Mouse (Mus musculus) forebrain, embryonic 14.5 days (tissue): ENCODE measurements around the gene Rps8. TPM values are rescaled to one million over a fixed set of nuclear protein-coding genes. Genes with fewer than 3 reads are reported as not detected.
A peak's percentile ranks its signal among the peaks of the same experiment; 100 is the strongest.

ENCODE experiments used
- ATAC-seq: fragments of 200-750 bp; cut with Nextera tagmentation; 2 replicates; pipeline ENCODE4 v1.8.0; 2017; ENCODE audit warnings: mild to moderate bottlenecking, moderate library complexity
- DNase-seq: peaks from one replicate; pipeline ENCODE4 v3.0.0-alpha.2; 2015; ENCODE audit warnings: low spot score
- H3K27ac ChIP-seq: fragments of 300-500 bp; sonication (generic); 2 replicates; pipeline ENCODE4 v1.5.1; 2014; ENCODE audit warnings: low read depth, mild to moderate bottlenecking, control low read depth, low read length, moderate library complexity
- H3K27me3 ChIP-seq: fragments of 300-500 bp; sonication (generic); replicated peaks from 2 replicates; pipeline ENCODE4 v1.6.1; 2014; ENCODE audit warnings: low read length, control low read depth, mixed read lengths; ENCODE audit not compliant: control insufficient read depth, insufficient read depth
- H3K36me3 ChIP-seq: fragments of 300-500 bp; sonication (generic); 2 replicates; pipeline ENCODE4 v1.6.1; 2014; ENCODE audit warnings: low read length, control low read depth; ENCODE audit not compliant: control insufficient read depth, insufficient read depth
- H3K4me1 ChIP-seq: fragments of 300-500 bp; sonication (generic); 2 replicates; pipeline ENCODE4 v1.6.1; 2014; ENCODE audit warnings: antibody characterized with exemption, low read length, control low read depth; ENCODE audit not compliant: control insufficient read depth, insufficient read depth
- H3K4me2 ChIP-seq: fragments of 300-500 bp; sonication (generic); 2 replicates; pipeline ENCODE4 v1.6.1; 2014; ENCODE audit warnings: mild to moderate bottlenecking, control low read depth, low read length
- H3K4me3 ChIP-seq: fragments of 300-500 bp; sonication (generic); 2 replicates; pipeline ENCODE4 v1.5.1; 2014; ENCODE audit warnings: low read depth, low read length, control low read depth
- H3K9ac ChIP-seq: fragments of 300-500 bp; sonication (generic); 2 replicates; pipeline ENCODE4 v1.6.1; 2014; ENCODE audit warnings: mild to moderate bottlenecking, low read length, control low read depth, moderate library complexity
- H3K9me3 ChIP-seq: fragments of 300-500 bp; sonication (generic); replicated peaks from 2 replicates; pipeline ENCODE4 v1.6.1; 2016; ENCODE audit warnings: low read length, control low read depth, mixed read lengths; ENCODE audit not compliant: control insufficient read depth
- WGBS: fragments of 180-500 bp; shearing (Covaris S2); extraction: QIAGEN DNeasy Blood & Tissue Kit; methylation state at CpG from one replicate; pipeline ENCODE4 v1.1.7; 2014; 5-methylcytosine and 5-hydroxymethylcytosine counted together
- polyA plus RNA-seq: library from polyadenylated mRNA; unstranded; fragments of >200 nt; fragmentation: Nextera tagmentation; extraction: Ambion mirVana; gene quantifications from 2 replicates; pipeline ENCODE4 v1.2.1, GENCODE M21; 2014

The Rps8 gene
- polyA plus RNA-seq, 1 experiment from 2014 or later = 797 TPM

GRCm38 (mm10) chr4:117151416-117151815 is 4.6 kb downstream of the Rps8 start:
- no peaks in the 10 kb centered on the region for H3K27me3 ChIP-seq
- H3K9me3 ChIP-seq = no peaks in the 10 kb centered on the region
- H3K4me1 ChIP-seq = no peaks in the 10 kb centered on the region
- no peak overlapping the region for H3K4me3 ChIP-seq
- no peak for DNase-seq
- 95% methylated on average over 1 of the region's 1 CpGs for WGBS
- no peak overlapping the region for H3K27ac ChIP-seq
- H3K4me2 ChIP-seq = no peak overlapping the region
- ATAC-seq = no peak
- H3K9ac ChIP-seq = no peak overlapping the region
- H3K36me3 ChIP-seq = peaks cover 65% of the 10 kb centered on the region

GRCm38 (mm10) chr4:117150212-117150733 is 5.8 kb downstream of the Rps8 start:
- Histone ChIP-seq H3K9me3 (no peaks in the 10 kb centered on the region), H3K36me3 (peaks cover 65% of the 10 kb centered on the region)
- no peak for ATAC-seq

GRCm38 (mm10) chr4:117149291-117150211 is 6.5 kb downstream of the Rps8 start:
- Histone ChIP-seq H3K9me3 (no peaks in the 10 kb centered on the region), H3K27me3 (no peaks in the 10 kb centered on the region), H3K36me3 (peaks cover 64% of the 10 kb centered on the region), H3K4me3 (no peak overlapping the region), H3K4me2 (no peak overlapping the region), H3K27ac (no peak overlapping the region), H3K4me1 (no peaks in the 10 kb centered on the region), H3K9ac (no peak overlapping the region)
- ATAC-seq = no peak
- 76% methylated on average over 6 of the region's 6 CpGs for WGBS
- no peak for DNase-seq

More at GRCm38 (mm10) chr4:117150212-117150733, 5.8 kb downstream of the Rps8 start:
- Histone ChIP-seq H3K9ac (no peak overlapping the region), H3K4me1 (no peaks in the 10 kb centered on the region), H3K27me3 (no peaks in the 10 kb centered on the region), H3K4me3 (no peak overlapping the region), H3K27ac (no peak overlapping the region), H3K4me2 (no peak overlapping the region)
- 85% methylated on average over 6 of the region's 6 CpGs for WGBS
- DNase-seq = no peak

- no peaks in the 10 kb centered on the region for H3K27me3 ChIP-seq
- no peaks in the 10 kb centered on the region for H3K4me1 ChIP-seq
- WGBS = 68% methylated on average over 24 of the region's 24 CpGs
- peaks cover 56% of the 10 kb centered on the region for H3K36me3 ChIP-seq
- ATAC-seq (no peak), DNase-seq (no peak)
- no peak overlapping the region for H3K4me3 ChIP-seq
- no peak overlapping the region for H3K27ac ChIP-seq
- H3K9me3 ChIP-seq = no peaks in the 10 kb centered on the region
- no peak overlapping the region for H3K4me2 ChIP-seq
- H3K9ac ChIP-seq = no peak overlapping the region
Observed at GRCm38 (mm10) chr4:117148815-117149214, 7.2 kb downstream of the Rps8 start.

GRCm38 (mm10) chr4:117148047-117148713 is 7.9 kb downstream of the Rps8 start:
- 89% methylated on average over 18 of the region's 18 CpGs for WGBS
- DNase-seq (no peak), ATAC-seq (no peak)
- H3K27ac ChIP-seq = no peak overlapping the region
- no peak overlapping the region for H3K4me2 ChIP-seq
- H3K36me3 ChIP-seq = peaks cover 50% of the 10 kb centered on the region
- H3K4me3 ChIP-seq = no peak overlapping the region
- no peak overlapping the region for H3K9ac ChIP-seq
- no peaks in the 10 kb centered on the region for H3K4me1 ChIP-seq
- no peaks in the 10 kb centered on the region for H3K9me3 ChIP-seq
- no peaks in the 10 kb centered on the region for H3K27me3 ChIP-seq

- 27% methylated on average over 15 of the region's 15 CpGs for WGBS
- peaks cover 31% of the 10 kb centered on the region for H3K36me3 ChIP-seq
- DNase-seq = peak; percentile 71
Observed at GRCm38 (mm10) chr4:117146176-117146575, 9.9 kb downstream of the Rps8 start.

GRCm38 (mm10) chr4:117145248-117145647 is 10.8 kb downstream of the Rps8 start:
- H3K36me3 ChIP-seq = peaks cover 22% of the 10 kb centered on the region
- H3K4me2 ChIP-seq = no peak overlapping the region
- no peak overlapping the region for H3K9ac ChIP-seq
- WGBS = 93% methylated on average over 13 of the region's 13 CpGs
- H3K9me3 ChIP-seq = no peaks in the 10 kb centered on the region
- ATAC-seq = no peak
- no peaks in the 10 kb centered on the region for H3K4me1 ChIP-seq
- DNase-seq = no peak
- H3K27me3 ChIP-seq = no peaks in the 10 kb centered on the region
- no peak overlapping the region for H3K27ac ChIP-seq
- H3K4me3 ChIP-seq = no peak overlapping the region

More at GRCm38 (mm10) chr4:117146176-117146575, 9.9 kb downstream of the Rps8 start:
- Histone ChIP-seq H3K27ac (no peak overlapping the region), H3K27me3 (no peaks in the 10 kb centered on the region), H3K4me3 (no peak overlapping the region), H3K9ac (no peak overlapping the region), H3K9me3 (no peaks in the 10 kb centered on the region), H3K4me2 (no peak overlapping the region), H3K4me1 (no peaks in the 10 kb centered on the region)
- no peak for ATAC-seq

- no peak overlapping the region for H3K4me3 ChIP-seq
- no peak overlapping the region for H3K27ac ChIP-seq
- no peak overlapping the region for H3K4me2 ChIP-seq
- DNase-seq (no peak), ATAC-seq (no peak)
- WGBS = 67% methylated on average over 7 of the region's 7 CpGs
- no peaks in the 10 kb centered on the region for H3K9me3 ChIP-seq
- H3K36me3 ChIP-seq = 0 out of 2 replicates have a peak, but pooled peaks cover under 1% of the 10 kb centered on the region
- H3K27me3 ChIP-seq = no peaks in the 10 kb centered on the region
- no peak overlapping the region for H3K9ac ChIP-seq
- H3K4me1 ChIP-seq = no peaks in the 10 kb centered on the region
Observed at GRCm38 (mm10) chr4:117143023-117143422, 13.0 kb downstream of the Rps8 start.
